Mouse (Mus musculus) CH12.LX (cell line): ENCODE results near the gene Crkl. TPM values are rescaled to one million over a fixed set of nuclear protein-coding genes. Genes with fewer than 3 reads are reported as not detected.
A peak's percentile ranks its signal among the peaks of the same experiment; 100 is the strongest.

Experiments used
- DNase-seq: peaks from one replicate; pipeline ENCODE4 v3.0.0-alpha.2; 2013; ENCODE audit errors: extremely low read depth
- H3K27ac ChIP-seq: 2 replicates; pipeline ENCODE4 v1.5.1; 2012; ENCODE audit warnings: low read depth, mild to moderate bottlenecking, control low read depth, moderate library complexity; ENCODE audit not compliant: insufficient read depth
- H3K27me3 ChIP-seq: replicated peaks from 2 replicates; pipeline ENCODE3; 2012; ENCODE audit warnings: inconsistent platforms
- H3K36me3 ChIP-seq, 2 experiments: replicated peaks in 1 of 2; 2 replicates each; pipeline versions ENCODE3 to v1.6.1; 2012; ENCODE audit warnings: inconsistent platforms in 1 of 2, low read length in 1 of 2, mild to moderate bottlenecking in 1 of 2, mixed read lengths in 1 of 2, moderate library complexity in 1 of 2; ENCODE audit not compliant: control insufficient read depth in 1 of 2, insufficient read depth in 1 of 2
- H3K4me1 ChIP-seq, 2 experiments: 2 replicates each; pipeline ENCODE4 v1.6.1; 2012; ENCODE audit warnings: inconsistent platforms in 1 of 2, moderate library complexity in 1 of 2; ENCODE audit not compliant: insufficient read depth in 2 of 2, control insufficient read depth in 1 of 2
- H3K4me2 ChIP-seq: 2 replicates; pipeline ENCODE4 v1.6.1; 2012; ENCODE audit warnings: low read depth, mild to moderate bottlenecking, control low read depth; ENCODE audit not compliant: poor library complexity, insufficient read depth, severe bottlenecking
- H3K4me3 ChIP-seq, 3 experiments: fragments of 150-350 bp in 1 of 3; sonication (generic) in 1 of 3; replicated peaks in 1 of 3; 2 replicates each; pipeline versions ENCODE3 to v1.5.1; 2011 to 2012; ENCODE audit warnings: low read depth in 2 of 3, low read length in 2 of 3, mild to moderate bottlenecking in 2 of 3, moderate library complexity in 2 of 3, control low read depth in 1 of 3, improper control_type of control experiment in 1 of 3, inconsistent platforms in 1 of 3, mixed read lengths in 1 of 3; ENCODE audit not compliant: poor library complexity in 1 of 3
- H3K79me2 ChIP-seq: replicated peaks from 2 replicates; pipeline ENCODE4 v1.6.1; 2012; ENCODE audit warnings: mild to moderate bottlenecking, moderate library complexity; ENCODE audit not compliant: control insufficient read depth, poor library complexity, insufficient read depth, severe bottlenecking; ENCODE audit errors: extremely low read depth
- H3K9ac ChIP-seq: 2 replicates; pipeline ENCODE4 v1.6.1; 2012; ENCODE audit warnings: low read depth, mild to moderate bottlenecking, control low read depth, moderate library complexity; ENCODE audit not compliant: insufficient read depth
- H3K9me3 ChIP-seq: replicated peaks from 2 replicates; pipeline ENCODE3; 2012; ENCODE audit warnings: low read length, inconsistent platforms, mixed read lengths
- BHLHE40 ChIP-seq: IDR thresholded peaks from 2 replicates; pipeline ENCODE4 v1.6.1; 2011; ENCODE audit warnings: mild to moderate bottlenecking, low read depth, low read length, improper control_type of control experiment
- CHD1 ChIP-seq: IDR thresholded peaks from 2 replicates; pipeline ENCODE4 v1.6.1; 2012; ENCODE audit warnings: low read depth, low read length, improper control_type of control experiment, inconsistent platforms
- CHD2 ChIP-seq: IDR thresholded peaks from 2 replicates; pipeline ENCODE4 v1.6.1; 2011; ENCODE audit warnings: low read length, improper control_type of control experiment
- CTCF ChIP-seq, 2 experiments: IDR thresholded peaks in 1 of 2; conservative IDR thresholded peaks in 1 of 2; 2 replicates each; pipeline ENCODE4 v1.5.1; 2011 to 2012; ENCODE audit warnings: low read depth in 2 of 2, low read length in 2 of 2, improper control_type of control experiment in 1 of 2, inconsistent platforms in 1 of 2, mild to moderate bottlenecking in 1 of 2, moderate library complexity in 1 of 2
- E2F4 ChIP-seq: IDR thresholded peaks from 2 replicates; pipeline ENCODE4 v1.6.1; 2011; ENCODE audit warnings: low read depth, low read length, improper control_type of control experiment; ENCODE audit not compliant: insufficient replicate concordance
- EP300 ChIP-seq: IDR thresholded peaks from 2 replicates; pipeline ENCODE4 v1.6.1; 2011; ENCODE audit warnings: low read length, improper control_type of control experiment
- ETS1 ChIP-seq: conservative IDR thresholded peaks from 2 replicates; pipeline ENCODE4 v1.6.1; 2012; ENCODE audit warnings: low read depth, mild to moderate bottlenecking, inconsistent platforms, low read length, improper control_type of control experiment, moderate library complexity
- IRF4 ChIP-seq: IDR thresholded peaks from 2 replicates; pipeline ENCODE4 v1.6.1; 2014; ENCODE audit warnings: low read depth, mild to moderate bottlenecking, inconsistent platforms, low read length, improper control_type of control experiment
- JUND ChIP-seq: conservative IDR thresholded peaks from 2 replicates; pipeline ENCODE4 v1.6.1; 2011; ENCODE audit warnings: low read depth, low read length, improper control_type of control experiment
- KAT2A ChIP-seq: IDR thresholded peaks from 2 replicates; pipeline ENCODE4 v1.6.1; 2012; ENCODE audit warnings: low read length, improper control_type of control experiment, inconsistent platforms; ENCODE audit not compliant: insufficient replicate concordance
- MAFK ChIP-seq: IDR thresholded peaks from 2 replicates; pipeline ENCODE4 v1.6.1; 2011; ENCODE audit warnings: low read length, improper control_type of control experiment; ENCODE audit not compliant: insufficient replicate concordance
- MAX ChIP-seq: IDR thresholded peaks from 2 replicates; pipeline ENCODE4 v1.6.1; 2011; ENCODE audit warnings: low read length, improper control_type of control experiment
- MAZ ChIP-seq: IDR thresholded peaks from 2 replicates; pipeline ENCODE4 v1.6.1; 2012; ENCODE audit warnings: low read depth, mild to moderate bottlenecking, inconsistent platforms, low read length, improper control_type of control experiment, moderate library complexity
- MEF2A ChIP-seq: IDR thresholded peaks from 2 replicates; pipeline ENCODE4 v1.6.1; 2014; ENCODE audit warnings: low read depth, mild to moderate bottlenecking, inconsistent platforms, low read length, improper control_type of control experiment, borderline replicate concordance
- NELFE ChIP-seq: IDR thresholded peaks from 2 replicates; pipeline ENCODE4 v1.6.1; 2011; ENCODE audit warnings: low read depth, low read length, improper control_type of control experiment
- NRF1 ChIP-seq: IDR thresholded peaks from 2 replicates; pipeline ENCODE4 v1.6.1; 2014; ENCODE audit warnings: low read depth, mild to moderate bottlenecking, inconsistent platforms, low read length, improper control_type of control experiment, moderate library complexity
- RAD21 ChIP-seq: IDR thresholded peaks from 2 replicates; pipeline ENCODE4 v1.6.1; 2011; ENCODE audit warnings: low read depth, mild to moderate bottlenecking, low read length, improper control_type of control experiment, moderate library complexity
- SMC3 ChIP-seq: IDR thresholded peaks from 2 replicates; pipeline ENCODE4 v1.6.1; 2011; ENCODE audit warnings: low read depth, low read length, improper control_type of control experiment
- TBP ChIP-seq: conservative IDR thresholded peaks from 2 replicates; pipeline ENCODE4 v1.6.1; 2011; ENCODE audit warnings: low read depth, low read length, improper control_type of control experiment
- USF2 ChIP-seq: conservative IDR thresholded peaks from 2 replicates; pipeline ENCODE4 v1.6.1; 2011; ENCODE audit warnings: low read depth, low read length, improper control_type of control experiment
- ZKSCAN1 ChIP-seq: IDR thresholded peaks from 2 replicates; pipeline ENCODE4 v1.6.1; 2012; ENCODE audit warnings: low read depth, inconsistent platforms, low read length, improper control_type of control experiment, borderline replicate concordance
- ZNF384 ChIP-seq: IDR thresholded peaks from 2 replicates; pipeline ENCODE4 v1.6.1; 2012; ENCODE audit warnings: low read depth, low read length, improper control_type of control experiment, inconsistent platforms
- dilution Hi-C: fragments of 300-500 bp; cut with MboI; formaldehyde crosslinking; loops from 2 replicates; pipeline ENCODE4 v1.14.3; 2020; ENCODE audit warnings: low sequenced_read_pairs; ENCODE audit not compliant: extremely low pct_unique_long_range_greater_than_20kb, extremely low pct_ligation_motif_present
- in situ Hi-C: fragments of 300-500 bp; cut with MboI; formaldehyde crosslinking; loops from 3 replicates; pipeline ENCODE4 v1.14.3; 2019; ENCODE audit warnings: low sequenced_read_pairs, low pct_ligation_motif_present, low pct_unique_long_range_greater_than_20kb, mixed read lengths
- polyA plus RNA-seq: library from polyadenylated mRNA; unstranded; fragments of >175 nt; gene quantifications from 2 replicates; pipeline ENCODE4 v1.2.1, GENCODE M21; 2012; ENCODE audit warnings: low read depth; ENCODE audit not compliant: insufficient read length
- total RNA-seq, 2 experiments: library from RNA; depleted of rRNA; stranded (reverse); fragments of 300-350 nt in 1 of 2; fragments of >200 nt in 1 of 2; gene quantifications; 2 replicates each; pipeline ENCODE4 v1.2.3; 2012 to 2014

The Crkl gene
- total and polyA plus RNA-seq, 3 experiments = 16.9 to 35.6 (median 21.6) TPM

- dilution Hi-C loops (no loop called here), in situ Hi-C loops (no loop called here)
- H3K4me3 ChIP-seq = no peak overlapping the region
- no peak overlapping the region for H3K9ac ChIP-seq
- H3K4me1 ChIP-seq = peaks cover 0 to 15% of the 10 kb centered on the region in 2 experiments; a peak in 2 of 4 replicates
- no peaks in the 10 kb centered on the region for H3K27me3 ChIP-seq
- peaks cover 36 to 87% of the 10 kb centered on the region in 2 experiments for H3K36me3 ChIP-seq
- no peak overlapping the region for H3K4me2 ChIP-seq
- no peak for DNase-seq
- peaks cover 60% of the 10 kb centered on the region for H3K79me2 ChIP-seq
- H3K27ac ChIP-seq = no peak overlapping the region
- H3K9me3 ChIP-seq = no peaks in the 10 kb centered on the region
- TF ChIP-seq EP300 = no peak
- no peak for TF ChIP-seq MAX
- TF ChIP-seq E2F4 = no peak
- TF ChIP-seq SMC3 = no peak
- no peak for TF ChIP-seq CHD1
- TF ChIP-seq USF2 = no peak
- no peak for TF ChIP-seq IRF4
- no peak for TF ChIP-seq MAZ
- TF ChIP-seq, all 38 proteins: peak for 0
Measured at GRCm38 (mm10) chr16:17474761-17475160, 23.0 kb downstream of the Crkl start.

- H3K4me1 ChIP-seq = peaks cover 0 to 16% of the 10 kb centered on the region in 2 experiments; a peak in 2 of 4 replicates
- no peak overlapping the region for H3K4me3 ChIP-seq
- H3K27me3 ChIP-seq = no peaks in the 10 kb centered on the region
- TF ChIP-seq ZKSCAN1 (no peak), ZNF384 (peak; percentile 24; the same call in 1 of the 2 replicates)
- dilution Hi-C loops (no loop called here), in situ Hi-C loops (no loop called here)
- no peak overlapping the region for H3K27ac ChIP-seq
- H3K9me3 ChIP-seq = no peaks in the 10 kb centered on the region
- peaks cover 30 to 86% of the 10 kb centered on the region in 2 experiments for H3K36me3 ChIP-seq
- DNase-seq = no peak
- peaks cover 60% of the 10 kb centered on the region for H3K79me2 ChIP-seq
- no peak overlapping the region for H3K9ac ChIP-seq
- no peak overlapping the region for H3K4me2 ChIP-seq
Measured at GRCm38 (mm10) chr16:17475326-17475725, 23.5 kb downstream of the Crkl start.

- H3K27ac ChIP-seq = no peak overlapping the region
- in situ Hi-C loops = no loop called here
- H3K4me3 ChIP-seq = no peak overlapping the region
- no peaks in the 10 kb centered on the region for H3K27me3 ChIP-seq
- dilution Hi-C loops = no loop called here
- no peak overlapping the region for H3K9ac ChIP-seq
- H3K79me2 ChIP-seq = peaks cover 58% of the 10 kb centered on the region
- no peaks in the 10 kb centered on the region for H3K9me3 ChIP-seq
- no peak overlapping the region for H3K4me2 ChIP-seq
- no peak for DNase-seq
- H3K4me1 ChIP-seq = peaks cover 0 to 23% of the 10 kb centered on the region in 2 experiments; a peak in 2 of 4 replicates
- TF ChIP-seq EP300 = no peak
- no peak for TF ChIP-seq MAFK
- TF ChIP-seq RAD21 = no peak
- TF ChIP-seq NELFE = no peak
- no peak for TF ChIP-seq CHD2
- no peak for TF ChIP-seq CTCF (conservative IDR thresholded peaks at IDR 0.05 in 1 of 2, IDR thresholded peaks at IDR 0.05 in 1 of 2; ENCODE audit: low read depth in 2 of 2, low read length in 2 of 2)
- no peak for TF ChIP-seq ETS1
- TF ChIP-seq NRF1 = no peak
- no peak for TF ChIP-seq JUND
- no peak for TF ChIP-seq BHLHE40
- no peak for TF ChIP-seq TBP
- TF ChIP-seq MAZ = no peak
- TF ChIP-seq KAT2A = no peak
- no peak for TF ChIP-seq SMC3
- TF ChIP-seq MEF2A = no peak
- peaks cover 29 to 88% of the 10 kb centered on the region in 2 experiments for H3K36me3 ChIP-seq
Measured at GRCm38 (mm10) chr16:17478331-17478943, 26.6 kb downstream of the Crkl start.
